Mouse (Mus musculus) splenic B cell, adult 2 months (primary cell): ENCODE measurements around the gene Ptdss2.

Experiments used
- DNase-seq: peaks from one replicate; pipeline ENCODE4 v3.0.0-alpha.2; 2011; ENCODE audit warnings: low read depth, low spot score
- H3K27me3 ChIP-seq: 2 replicates; pipeline ENCODE4 v1.6.1; 2012; ENCODE audit warnings: mild to moderate bottlenecking, low read length, moderate library complexity, mixed read lengths; ENCODE audit not compliant: control insufficient read depth, poor library complexity, insufficient read depth, severe bottlenecking
- H3K36me3 ChIP-seq: 2 replicates; pipeline ENCODE4 v1.6.1; 2012; ENCODE audit warnings: mild to moderate bottlenecking, low read length, moderate library complexity, mixed read lengths; ENCODE audit not compliant: control insufficient read depth, poor library complexity, insufficient read depth, severe bottlenecking

Gene Ptdss2

DNA sequence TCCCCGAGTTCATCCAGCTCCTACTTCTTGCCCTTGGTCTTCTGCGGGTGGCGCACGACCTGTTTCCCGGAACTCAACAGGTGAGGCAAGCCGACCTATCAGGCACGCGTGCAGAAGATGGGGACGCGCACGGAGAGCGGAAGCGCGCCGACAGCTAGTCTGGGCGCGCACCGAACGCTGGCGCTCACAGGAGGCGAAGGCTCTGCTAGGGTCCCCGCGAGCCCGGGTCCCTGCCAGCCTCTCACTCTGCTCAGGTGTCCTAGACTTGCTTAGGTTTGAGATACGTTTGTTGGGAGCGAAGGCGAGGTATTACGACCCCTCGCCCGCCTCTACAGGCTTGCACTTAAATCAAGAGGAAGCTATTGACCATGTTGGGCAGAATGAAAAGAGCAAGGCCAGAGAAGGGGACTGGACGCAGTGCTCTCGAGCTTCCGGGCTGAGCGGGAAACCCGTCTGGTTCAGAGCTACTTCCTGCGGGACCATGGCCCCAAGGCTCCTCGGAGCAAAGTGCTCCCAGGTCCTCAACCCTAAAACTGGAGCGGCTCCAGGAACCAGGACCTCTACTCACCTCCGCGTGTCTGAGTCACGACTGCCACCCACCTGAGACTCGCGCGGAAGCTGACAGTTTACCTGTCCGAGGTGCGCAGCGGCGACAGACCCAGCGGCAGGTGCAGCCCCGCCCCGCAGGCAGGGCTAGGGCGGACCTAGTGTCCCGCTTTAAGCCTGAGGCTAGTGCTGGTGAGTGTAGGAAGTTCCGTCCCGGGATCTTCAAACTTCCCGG, 22.1 kb upstream of the Ptdss2 start, which contains the start of gene Sigirr:
Gene Sigirr (minus strand): TSS at position 662 of the 781 bp plus-strand sequence.
- DNase-seq: peak; percentile 59
- Histone ChIP-seq H3K27me3 (no peaks in the 10 kb centered on the region), H3K36me3 (no peaks in the 10 kb centered on the region)

DNA sequence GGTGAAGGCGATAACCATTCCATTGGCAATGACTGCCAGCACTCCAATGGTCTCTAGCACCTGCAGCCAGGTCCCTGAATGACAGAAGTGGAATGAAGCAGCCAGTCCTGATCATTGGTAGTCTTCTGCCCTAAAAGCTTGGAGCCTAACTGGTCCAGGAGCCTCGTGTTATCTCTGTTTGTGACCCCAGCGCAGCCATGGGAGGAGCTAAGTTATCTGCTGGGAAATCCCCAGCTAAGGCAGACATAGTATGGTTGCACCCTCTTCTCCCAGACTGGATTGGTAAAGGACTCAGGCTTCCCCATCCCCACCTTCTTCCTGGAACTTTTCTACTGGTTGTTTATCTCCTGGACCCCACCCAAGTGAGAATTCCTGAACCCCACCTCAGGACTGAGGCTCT, 19.0 kb upstream of the Ptdss2 start:
- Histone ChIP-seq H3K36me3 (no peaks in the 10 kb centered on the region), H3K27me3 (no peaks in the 10 kb centered on the region)
- DNase-seq: no peak

DNA sequence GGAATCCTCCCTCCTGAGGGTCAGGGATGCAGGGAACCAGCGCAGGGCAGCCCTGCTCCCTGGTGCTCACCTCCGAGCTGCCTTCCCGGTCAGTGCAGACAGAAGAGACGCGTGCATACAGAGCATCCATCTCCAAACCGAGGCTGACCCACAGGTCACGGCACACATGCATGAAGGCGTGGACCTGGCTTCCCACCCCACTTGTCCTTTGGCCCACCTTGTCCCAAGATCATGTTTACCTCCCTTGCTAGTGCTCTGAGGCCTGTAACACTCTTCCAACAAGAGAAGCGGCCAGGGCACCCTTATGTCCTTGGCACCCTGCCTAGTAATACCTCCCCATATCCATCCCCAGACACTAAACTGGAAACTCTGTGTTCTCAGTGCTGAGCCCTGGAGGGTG, 6.3 kb upstream of the Ptdss2 start:
- Histone ChIP-seq H3K36me3 (no peaks in the 10 kb centered on the region), H3K27me3 (no peaks in the 10 kb centered on the region)
- DNase-seq: no peak

DNA sequence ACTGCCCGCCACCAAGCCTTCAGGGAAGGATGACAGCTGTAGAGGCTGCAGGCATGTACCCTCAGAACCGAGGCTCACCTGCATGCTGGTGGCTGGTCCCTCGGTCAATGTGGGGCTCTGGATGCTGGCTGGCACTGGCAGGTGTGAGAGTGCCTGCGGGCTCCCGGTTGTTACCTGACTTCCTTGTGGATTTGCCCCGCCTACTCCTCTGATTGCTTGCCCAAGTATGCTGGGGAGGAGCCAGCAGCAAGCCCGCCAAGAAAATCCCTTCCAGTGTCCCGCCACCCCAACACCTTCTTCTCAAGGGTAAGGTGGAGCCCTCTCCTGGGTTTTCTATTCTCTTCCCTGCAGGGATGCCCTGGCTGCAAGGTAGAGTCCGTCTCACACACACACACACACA, 4.5 kb upstream of the Ptdss2 start, which contains the start of gene Ano9:
Gene Ano9 (minus strand): TSS at position 171 of the 400 bp plus-strand sequence.
- DNase-seq: no peak
- Histone ChIP-seq H3K36me3 (no peaks in the 10 kb centered on the region), H3K27me3 (no peaks in the 10 kb centered on the region)

DNA sequence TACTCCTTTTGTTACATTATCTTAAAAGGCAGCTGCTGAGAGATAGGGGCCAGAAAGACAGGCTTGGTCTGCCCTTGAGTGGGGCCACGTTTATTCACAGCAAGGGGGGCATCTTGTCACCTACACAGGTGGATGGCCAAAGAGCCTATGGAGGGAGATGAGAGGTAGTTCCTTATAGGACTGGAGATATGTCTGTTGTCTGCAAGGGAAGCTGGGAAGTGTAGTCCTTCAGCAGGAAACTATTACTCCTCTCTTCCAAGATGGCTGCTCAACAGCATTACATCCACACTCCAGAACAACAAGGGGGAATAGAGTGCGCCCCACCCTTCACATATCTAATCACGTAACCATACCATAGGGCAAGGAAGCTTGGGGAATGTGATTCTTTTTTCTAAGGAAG, 2.7 kb upstream of the Ptdss2 start:
- Histone ChIP-seq H3K27me3 (no peaks in the 10 kb centered on the region), H3K36me3 (no peaks in the 10 kb centered on the region)
- DNase-seq: no peak

DNA sequence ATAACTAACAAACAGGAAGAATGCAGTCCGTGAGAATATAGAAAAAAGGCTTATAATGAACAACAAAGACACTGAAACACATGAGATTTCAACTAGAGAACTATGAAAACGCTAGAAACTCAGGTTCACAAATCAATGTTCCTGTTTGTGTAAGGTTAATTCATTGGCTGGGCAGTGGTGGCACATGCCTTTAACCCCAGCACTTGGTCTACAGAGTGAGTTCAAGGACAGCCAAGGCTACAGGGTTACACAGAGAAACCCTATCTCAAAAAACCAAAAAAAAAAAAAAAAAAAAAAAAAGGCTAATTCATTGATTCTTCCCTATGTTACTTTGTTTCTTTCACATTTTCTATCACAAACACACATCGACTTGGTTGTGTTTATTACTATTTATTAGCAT, 1.6 kb upstream of the Ptdss2 start:
- H3K27me3 ChIP-seq: no peaks in the 10 kb centered on the region
- H3K36me3 ChIP-seq: no peaks in the 10 kb centered on the region
- DNase-seq: no peak

DNA sequence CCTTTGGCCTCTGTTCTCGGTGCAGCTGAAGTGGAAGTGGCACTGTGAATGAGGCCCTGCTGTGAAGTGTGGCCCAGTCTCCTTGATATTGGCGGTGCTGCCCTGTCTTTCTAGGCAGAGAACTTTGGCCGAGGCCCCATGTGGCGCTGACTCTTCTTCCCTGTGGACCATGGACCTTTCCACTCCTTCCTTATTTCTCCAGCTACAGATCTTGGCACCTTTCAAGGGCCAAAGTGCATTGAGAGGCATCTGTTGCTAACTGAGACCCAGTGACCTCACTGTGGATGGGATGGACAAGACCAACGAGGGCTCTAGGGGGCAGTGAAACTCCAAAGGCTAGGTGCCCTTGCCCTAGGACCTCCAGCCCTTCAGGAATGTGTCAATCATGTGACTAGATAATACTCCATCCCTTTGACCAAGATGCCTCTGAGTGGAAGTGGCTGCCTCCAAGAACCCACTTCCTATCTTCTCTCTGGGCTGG, 1.1 kb upstream of the Ptdss2 start:
- Histone ChIP-seq H3K36me3 (no peaks in the 10 kb centered on the region), H3K27me3 (no peaks in the 10 kb centered on the region)
- no peak for DNase-seq

DNA sequence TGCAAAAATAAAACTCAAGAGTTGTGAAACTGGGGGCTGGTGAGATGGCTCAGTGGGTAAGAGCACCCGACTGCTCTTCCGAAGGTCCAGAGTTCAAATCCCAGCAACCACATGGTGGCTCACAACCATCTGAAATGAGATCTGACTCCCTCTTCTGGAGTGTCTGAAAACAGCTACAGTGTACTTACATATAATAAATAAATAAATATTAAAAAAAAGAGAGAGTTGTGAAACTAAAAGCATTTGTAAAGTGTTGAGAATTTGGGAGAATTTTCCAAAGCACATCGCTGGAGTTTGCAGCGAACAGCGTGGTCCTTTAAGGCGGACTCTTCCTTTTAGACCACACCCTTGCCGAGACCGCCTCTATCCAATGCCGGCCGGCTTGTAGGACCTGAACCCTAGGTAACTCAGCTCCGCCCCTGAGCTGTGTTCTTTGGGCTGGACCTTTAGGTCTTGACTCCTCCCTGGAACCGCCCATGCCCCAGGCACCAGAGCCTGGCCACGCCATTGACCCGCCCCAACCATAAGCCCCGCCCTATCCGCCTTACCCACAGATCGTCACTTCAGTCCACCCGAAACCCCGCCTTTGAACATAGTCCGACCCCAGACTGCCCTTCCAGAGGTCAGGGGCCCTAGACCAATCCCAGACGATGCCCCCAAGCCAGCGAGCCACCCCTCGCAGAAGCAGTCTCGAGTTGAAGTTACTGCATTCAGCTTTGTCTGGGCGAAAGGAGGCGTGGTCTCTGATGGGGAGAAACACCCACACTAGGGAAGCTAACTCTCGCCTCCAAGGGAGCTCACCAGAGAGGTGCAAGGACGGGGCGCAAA, 721 bp downstream of the Ptdss2 start:
- Histone ChIP-seq H3K27me3 (no peaks in the 10 kb centered on the region), H3K36me3 (no peaks in the 10 kb centered on the region)
- peak; percentile 98 for DNase-seq

DNA sequence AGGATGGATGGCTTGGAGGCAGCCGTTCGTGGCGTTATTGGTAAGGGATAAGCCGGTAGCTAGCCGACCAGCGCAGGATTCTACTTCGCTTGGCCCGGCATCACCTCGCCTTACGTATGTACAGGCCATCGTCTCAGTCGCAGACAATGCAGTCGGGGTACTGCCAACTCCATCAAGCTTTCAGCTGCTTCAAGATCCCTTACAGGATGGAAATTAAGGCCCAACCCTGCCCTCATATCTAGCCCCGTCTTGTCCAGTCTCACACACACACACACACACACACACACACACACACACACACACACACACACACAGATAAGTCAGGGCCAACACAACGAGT, 1.3 kb downstream of the Ptdss2 start:
- Histone ChIP-seq H3K36me3 (no peaks in the 10 kb centered on the region), H3K27me3 (no peaks in the 10 kb centered on the region)
- DNase-seq: no peak

DNA sequence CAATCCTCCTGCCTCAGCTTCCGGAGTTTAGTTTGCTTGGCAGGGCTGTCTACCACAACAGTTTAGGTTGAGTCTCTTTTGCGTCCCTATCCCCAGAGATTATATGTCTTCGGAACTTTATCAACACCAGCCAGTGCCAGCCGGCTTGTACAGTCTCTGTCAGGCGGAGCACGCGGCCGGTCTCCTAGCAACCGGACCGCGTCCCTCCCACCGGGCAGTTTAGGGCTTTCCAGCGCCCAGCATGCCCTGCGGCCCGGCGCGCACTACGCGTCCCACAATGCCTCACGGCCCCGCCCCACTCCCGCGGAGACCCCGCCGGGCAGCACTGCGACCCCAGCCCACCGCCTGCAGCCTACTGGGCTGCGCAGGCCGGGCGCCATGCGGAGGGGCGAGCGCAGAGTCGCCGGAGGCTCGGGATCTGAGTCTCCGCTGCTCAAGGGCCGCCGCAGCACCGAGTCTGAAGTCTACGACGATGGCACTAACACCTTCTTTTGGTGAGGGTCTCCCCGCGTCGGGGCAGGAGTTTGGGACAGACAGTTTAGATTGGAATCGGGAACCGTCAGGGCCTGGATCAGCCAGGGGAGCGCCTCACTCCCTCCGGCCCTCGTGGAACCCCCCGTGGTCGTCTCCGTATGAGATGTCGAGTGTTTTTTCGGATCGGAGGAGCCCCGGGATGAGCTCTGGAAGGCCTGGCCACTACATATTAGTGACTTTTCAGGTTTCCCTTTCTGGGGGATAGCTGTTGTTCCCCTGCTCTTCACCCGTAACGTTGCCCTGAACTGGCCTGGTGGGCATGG, 9.0 kb downstream of the Ptdss2 start:
- Histone ChIP-seq H3K36me3 (0 out of 2 replicates have a peak, but pooled peaks cover 1% of the 10 kb centered on the region), H3K27me3 (no peaks in the 10 kb centered on the region)
- DNase-seq: peak; percentile 91

DNA sequence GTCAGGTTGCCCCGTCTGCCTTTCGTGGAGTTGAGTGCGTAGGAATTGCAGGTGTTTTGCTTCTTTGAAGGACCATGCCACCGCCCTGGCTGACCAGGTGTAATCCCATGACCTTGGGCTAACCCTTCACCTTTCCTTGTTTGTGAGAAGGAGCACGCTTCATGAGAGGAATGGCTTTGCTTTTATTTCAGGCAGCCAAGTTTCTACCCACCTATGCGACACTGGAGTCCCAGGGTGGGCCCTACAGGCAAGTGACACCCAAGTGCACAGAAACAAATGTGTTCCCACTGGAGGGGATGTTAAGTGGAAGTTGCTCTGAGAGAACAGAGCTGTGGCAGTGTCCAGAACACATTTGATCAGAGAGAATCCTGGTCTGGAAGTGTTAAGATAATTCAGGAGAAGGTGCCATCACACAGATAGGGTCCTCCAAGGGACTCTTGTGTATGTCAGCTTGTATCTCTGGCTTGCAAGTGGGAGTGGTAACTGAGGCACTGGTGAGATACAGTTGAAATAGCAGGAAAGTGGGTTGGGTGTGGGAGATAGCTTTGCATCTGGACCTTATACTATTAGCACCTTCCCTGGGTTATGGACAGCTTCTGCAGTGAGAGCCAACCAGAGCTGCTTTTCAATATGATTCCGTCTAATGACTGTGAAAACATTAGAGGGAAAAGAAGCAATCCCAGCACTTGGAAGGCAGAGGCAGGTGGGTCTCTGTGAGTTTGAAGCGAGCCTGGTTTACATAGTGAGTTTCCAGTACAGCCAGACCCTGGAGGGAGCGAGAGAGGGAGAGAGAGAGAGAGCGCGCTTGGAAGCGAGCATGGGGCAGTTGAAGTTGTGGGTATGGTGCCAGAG, 9.9 kb downstream of the Ptdss2 start:
- Histone ChIP-seq H3K27me3 (no peaks in the 10 kb centered on the region), H3K36me3 (peaks cover 2% of the 10 kb centered on the region)
- DNase-seq: no peak

DNA sequence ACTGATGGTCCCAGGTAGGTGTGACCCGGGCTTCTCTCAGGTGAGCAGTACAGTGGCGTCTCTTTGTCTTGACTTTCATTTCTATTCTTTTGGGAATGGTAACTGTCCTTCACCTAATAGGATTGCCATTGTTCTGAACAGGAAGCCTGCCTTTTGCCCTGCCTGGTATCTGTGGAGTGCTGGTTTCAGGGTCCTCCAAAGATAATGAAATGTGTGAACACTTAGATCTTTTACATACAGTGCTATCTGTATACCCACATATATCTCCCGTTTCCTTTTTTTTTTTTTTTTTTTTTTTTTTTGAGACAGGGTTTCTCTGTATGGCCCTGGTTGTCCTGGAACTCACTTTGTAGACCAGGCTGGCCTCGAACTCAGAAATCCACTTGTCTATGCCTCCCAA, 19.1 kb downstream of the Ptdss2 start:
- H3K36me3 ChIP-seq: peaks cover 2% of the 10 kb centered on the region
- no peak for DNase-seq
- H3K27me3 ChIP-seq: no peaks in the 10 kb centered on the region

DNA sequence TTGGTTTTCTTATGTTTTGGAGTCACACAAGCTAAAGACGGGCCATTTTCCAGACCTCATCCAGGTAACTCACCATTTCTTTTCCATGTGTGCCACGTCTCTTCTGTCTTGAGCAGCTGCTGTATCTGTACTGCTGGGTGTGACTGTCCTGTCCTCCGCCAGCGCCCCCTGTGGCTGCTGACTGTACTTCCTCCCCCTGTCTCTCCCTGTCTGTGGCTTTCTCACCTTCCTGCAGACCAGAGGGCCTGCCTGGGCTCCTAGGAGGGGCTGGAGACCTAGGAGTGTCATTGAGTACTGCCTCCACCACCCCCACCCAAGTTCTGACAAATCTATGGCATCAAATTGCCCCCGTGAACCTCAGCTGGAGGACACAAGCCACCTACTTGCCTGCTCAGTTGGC, 20.9 kb downstream of the Ptdss2 start:
- Histone ChIP-seq H3K27me3 (no peaks in the 10 kb centered on the region), H3K36me3 (no peaks in the 10 kb centered on the region)
- peak; percentile 68 for DNase-seq

DNA sequence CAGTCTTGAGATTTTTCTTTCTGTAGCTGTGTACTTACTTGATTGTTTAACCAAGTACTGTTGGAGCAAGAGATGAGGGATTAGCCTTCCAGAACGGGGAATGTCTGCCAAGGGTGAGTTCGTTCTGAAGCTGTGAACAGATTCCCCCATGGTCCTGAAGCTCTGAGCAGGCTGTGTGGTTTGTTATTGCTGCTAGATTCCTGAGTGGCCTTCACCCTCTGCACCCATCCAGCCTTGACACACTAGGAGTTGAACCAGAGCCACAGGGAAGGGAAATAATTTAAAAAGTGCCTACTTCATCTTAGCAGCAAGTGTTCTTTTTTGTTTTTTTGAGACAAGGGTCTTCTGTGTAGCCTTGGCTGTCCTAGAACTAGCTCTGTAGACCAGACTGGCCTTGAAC, 21.7 kb downstream of the Ptdss2 start:
- H3K27me3 ChIP-seq: no peaks in the 10 kb centered on the region
- no peaks in the 10 kb centered on the region for H3K36me3 ChIP-seq
- DNase-seq: no peak
